Comparison of ENCODE assay signal across 10 mouse cellular contexts in genomic region chr14:29720334-29720911, GRCm38 (mm10). TPM values are rescaled to one million over a fixed set of nuclear protein-coding genes. Genes with fewer than 3 reads are reported as not detected.
DNase-seq lines count a peak whose midpoint lies in the region; ATAC-seq and TF ChIP-seq lines count a peak whose summit lies in the region.
"Had no signal": no experiment of that assay in that cellular context is flagged by ENCODE, and none has a peak within 500 bp of the region (broad histone marks: within the 10 kb centered on the region; RNA-seq: fewer than 3 reads in every experiment).

No protein-coding gene starts in this region.

- H3K4me3 ChIP-seq in kidney, embryonic 14.5 days (ENCODE audit: low read length) = peak overlapping the region; percentile 70; the same call in 1 of the 2 replicates
- peak overlapping the region; percentile 88 for H3K4me3 ChIP-seq in cortical plate, adult 2 months (ENCODE audit: insufficient read depth, low read length)
- H3K4me3 ChIP-seq in forebrain, embryonic 14.5 days (ENCODE audit: low read depth, low read length) = peak overlapping the region; percentile 70
- peak overlapping the region; percentile 50 for H3K4me3 ChIP-seq in midbrain, embryonic 11.5 days (ENCODE audit: low read depth, low read length)

- no peaks in the 10 kb centered on the region for H3K9me3 ChIP-seq in kidney, embryonic 14.5 days (ENCODE audit: control insufficient read depth, low read length)
- H3K9me3 ChIP-seq in forebrain, embryonic 14.5 days (replicated peaks; ENCODE audit: control insufficient read depth, low read length) = no peaks in the 10 kb centered on the region
- no peaks in the 10 kb centered on the region for H3K9me3 ChIP-seq in midbrain, embryonic 11.5 days (ENCODE audit: control insufficient read depth, low read length)
- H3K9me3 ChIP-seq: liver, embryonic 15.5 days had no signal

- no peaks in the 10 kb centered on the region for H3K36me3 ChIP-seq in kidney, embryonic 14.5 days (ENCODE audit: control insufficient read depth, insufficient read depth, low read length)
- no peaks in the 10 kb centered on the region for H3K36me3 ChIP-seq in forebrain, embryonic 14.5 days (ENCODE audit: control insufficient read depth, insufficient read depth, low read length)
- H3K36me3 ChIP-seq in midbrain, embryonic 11.5 days (ENCODE audit: control insufficient read depth, insufficient read depth, low read length) = no peaks in the 10 kb centered on the region
- H3K36me3 ChIP-seq: liver, embryonic 15.5 days had no signal

- DNase-seq in kidney, postnatal 10 days = no peak
- peak; percentile 19 for DNase-seq in forebrain, embryonic 14.5 days (ENCODE audit: low spot score)
- DNase-seq in midbrain, embryonic 11.5 days (ENCODE audit: low spot score, missing footprints) = peak; percentile 94
- no peak for DNase-seq in spleen, adult 18-20 months
- DNase-seq in right cerebral cortex, postnatal 10 days (ENCODE audit: low spot score in 2 of 2) = no peak

- peak overlapping the region; percentile 98 for H3K4me2 ChIP-seq in kidney, embryonic 14.5 days (replicated peaks; ENCODE audit: low read depth, low read length)
- peak overlapping the region; percentile 97 for H3K4me2 ChIP-seq in forebrain, embryonic 14.5 days (ENCODE audit: low read length)
- peak overlapping the region; percentile 97 for H3K4me2 ChIP-seq in midbrain, embryonic 11.5 days

- 3% methylated on average over 17 of the region's 17 CpGs for WGBS in kidney, embryonic 14.5 days
- 4% methylated on average over 17 of the region's 17 CpGs for WGBS in forebrain, embryonic 14.5 days
- 1% methylated on average over 17 of the region's 17 CpGs for WGBS in midbrain, embryonic 11.5 days

- no peak overlapping the region for H3K27ac ChIP-seq in kidney, embryonic 14.5 days (ENCODE audit: low read depth, low read length)
- H3K27ac ChIP-seq in cortical plate, adult 2 months (ENCODE audit: insufficient read depth, low read length) = 0 out of 2 replicates have a peak overlapping the region, but pooled peaks have one; percentile 28
- 0 out of 2 replicates have a peak overlapping the region, but pooled peaks have one; percentile 9 for H3K27ac ChIP-seq in forebrain, embryonic 14.5 days (ENCODE audit: low read depth, low read length)
- H3K27ac ChIP-seq in midbrain, embryonic 11.5 days (ENCODE audit: low read depth, low read length) = no peak overlapping the region
- H3K27ac ChIP-seq: liver, embryonic 15.5 days had no signal

- TF ChIP-seq POLR2A in cortical plate, adult 2 months (IDR thresholded peaks at IDR 0.05; ENCODE audit: extremely low read depth, insufficient read depth, low read length) = no peak

- no peak for ATAC-seq in kidney, embryonic 14.5 days (ENCODE audit: low FRiP score, low TSS enrichment)
- no peak for ATAC-seq in forebrain, embryonic 14.5 days
- no peak for ATAC-seq in midbrain, embryonic 11.5 days (ENCODE audit: low FRiP score)
- ATAC-seq in megakaryocyte-erythroid progenitor cell, adult 5-6 weeks (replicated peaks; ENCODE audit: low FRiP score, low TSS enrichment, poor library complexity, severe bottlenecking) = no peak

- H3K4me1 ChIP-seq in kidney, embryonic 14.5 days (ENCODE audit: control insufficient read depth, insufficient read depth, low read length) = no peaks in the 10 kb centered on the region; the same call in 1 of the 2 replicates
- peaks cover 2% of the 10 kb centered on the region; the same call in 1 of the 2 replicates for H3K4me1 ChIP-seq in cortical plate, adult 2 months (ENCODE audit: control insufficient read depth, insufficient read depth, low read length)
- no peaks in the 10 kb centered on the region; the same call in 1 of the 2 replicates for H3K4me1 ChIP-seq in forebrain, embryonic 14.5 days (ENCODE audit: control insufficient read depth, insufficient read depth, low read length)
- H3K4me1 ChIP-seq in midbrain, embryonic 11.5 days (ENCODE audit: control insufficient read depth, insufficient read depth, low read length) = peaks cover 7% of the 10 kb centered on the region

- no peak overlapping the region for H3K9ac ChIP-seq in kidney, embryonic 14.5 days (ENCODE audit: low read depth, low read length)
- H3K9ac ChIP-seq in forebrain, embryonic 14.5 days (ENCODE audit: low read length) = peak overlapping the region; percentile 80
- peak overlapping the region; percentile 79; the same call in 1 of the 2 replicates for H3K9ac ChIP-seq in midbrain, embryonic 11.5 days (ENCODE audit: low read length)
- H3K9ac ChIP-seq: liver, embryonic 15.5 days had no signal

- H3K27me3 ChIP-seq in kidney, embryonic 14.5 days (ENCODE audit: control insufficient read depth, insufficient read depth, low read length) = peaks cover 56% of the 10 kb centered on the region
- H3K27me3 ChIP-seq in forebrain, embryonic 14.5 days (replicated peaks; ENCODE audit: control insufficient read depth, insufficient read depth, low read length) = peaks cover 26% of the 10 kb centered on the region
- H3K27me3 ChIP-seq in midbrain, embryonic 11.5 days (ENCODE audit: control insufficient read depth, insufficient read depth, low read length) = peaks cover 25% of the 10 kb centered on the region

- TF ChIP-seq CTCF in cortical plate, adult 2 months (IDR thresholded peaks at IDR 0.05; ENCODE audit: extremely low read depth, insufficient read depth, low read length) = no peak

RNA-seq across cellular contexts. Expression of gene Cacna2d3, which starts 1.2 kb away (rescaled TPM):
- polyA plus RNA-seq in kidney, embryonic 14.5 days (2014; fragmentation: Nextera tagmentation; extraction: Ambion mirVana) = 3.9 and 4.4 TPM in 2 replicates
- polyA plus RNA-seq in cortical plate, adult 2 months (2012; rRNA removed) = 69.6 and 75.4 TPM in 2 replicates
- polyA plus RNA-seq in forebrain, embryonic 14.5 days (2014; fragmentation: Nextera tagmentation; extraction: Ambion mirVana) = 14.5 and 19.1 TPM in 2 replicates
- polyA plus RNA-seq in midbrain, embryonic 11.5 days (2014; fragmentation: Nextera tagmentation; extraction: Ambion mirVana) = 16.2 and 16.7 TPM in 2 replicates
- total RNA-seq in megakaryocyte-erythroid progenitor cell, adult 5-6 weeks (2014; fragmentation: Nextera tagmentation) = not detected in 2 replicates
- total RNA-seq in megakaryocyte-erythroid progenitor cell, adult 5-6 weeks (2017) = not detected in 2 replicates
- total RNA-seq: MEL had no signal

Comparison
In these comparisons a context has a peak if more than half of its experiments do, and no peak if none do; other contexts are left out.
1. H3K27ac ChIP-seq: peak in cortical plate, adult 2 months (single experiment) and forebrain, embryonic 14.5 days (single experiment); none in kidney, embryonic 14.5 days (single experiment) and midbrain, embryonic 11.5 days (single experiment).
2. DNase-seq: peak in forebrain, embryonic 14.5 days (single experiment) and midbrain, embryonic 11.5 days (single experiment); none in kidney, postnatal 10 days (single experiment), spleen, adult 18-20 months (0 of 2) and right cerebral cortex, postnatal 10 days (0 of 2).
3. Peak in every context shown above with its lines, with median percentiles within 50 percentile points of each other: H3K4me2 ChIP-seq and H3K4me3 ChIP-seq.